Mouse (Mus musculus): ENCODE measurements around the gene Cpne8. TPM values are rescaled to one million over a fixed set of nuclear protein-coding genes. Genes with fewer than 3 reads are reported as not detected.

The Cpne8 gene
- polyA plus RNA-seq, 1 experiment: 24.3 TPM

- no peak for DNase-seq (ENCODE audit: low spot score)
Observed at GRCm38 (mm10) chr15:90463281-90463680, 216.0 kb downstream of the Cpne8 start.

DNA sequence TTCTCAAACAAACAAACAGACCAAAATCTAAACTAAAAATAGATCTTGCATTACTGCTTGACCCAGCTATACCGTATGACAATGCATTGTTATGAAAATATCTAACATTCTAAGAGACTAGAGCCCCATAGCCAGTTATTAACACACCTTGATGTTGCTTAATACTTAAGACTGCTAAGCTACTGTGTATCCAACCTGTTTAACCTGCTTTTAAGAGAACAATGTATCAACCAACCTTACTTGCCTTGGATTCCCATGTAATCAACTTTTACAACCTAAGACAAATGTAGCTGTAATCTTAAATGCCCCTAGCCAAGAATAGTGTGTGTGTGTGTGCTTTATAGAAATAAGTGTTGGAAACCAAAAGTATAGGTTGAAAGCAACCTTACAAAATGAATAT is 233.2 kb downstream of the Cpne8 start:
- no peak for DNase-seq (ENCODE audit: low spot score)
